Mouse (Mus musculus) neutrophil, adult 5-6 weeks (primary cell): ENCODE data around the gene Tmem222. TPM values are rescaled to one million over a fixed set of nuclear protein-coding genes. Genes with fewer than 3 reads are reported as not detected.

Source experiments
- ATAC-seq: fragments of 151-379, 151-347 bp; 2 replicates; pipeline ENCODE4 v1.8.0; 2017; ENCODE audit warnings: mild to moderate bottlenecking, moderate TSS enrichment; ENCODE audit not compliant: insufficient number of reproducible peaks, poor library complexity, low FRiP score, severe bottlenecking; ENCODE audit errors: extremely low read depth
- total RNA-seq: library from RNA; stranded (forward); fragments of 200-1000 nt; gene quantifications from 2 replicates; pipeline ENCODE4 v1.2.3, GENCODE M21; 2017

The Tmem222 gene
- total RNA-seq, 1 experiment from 2014 or later, result 17.1 TPM

DNA sequence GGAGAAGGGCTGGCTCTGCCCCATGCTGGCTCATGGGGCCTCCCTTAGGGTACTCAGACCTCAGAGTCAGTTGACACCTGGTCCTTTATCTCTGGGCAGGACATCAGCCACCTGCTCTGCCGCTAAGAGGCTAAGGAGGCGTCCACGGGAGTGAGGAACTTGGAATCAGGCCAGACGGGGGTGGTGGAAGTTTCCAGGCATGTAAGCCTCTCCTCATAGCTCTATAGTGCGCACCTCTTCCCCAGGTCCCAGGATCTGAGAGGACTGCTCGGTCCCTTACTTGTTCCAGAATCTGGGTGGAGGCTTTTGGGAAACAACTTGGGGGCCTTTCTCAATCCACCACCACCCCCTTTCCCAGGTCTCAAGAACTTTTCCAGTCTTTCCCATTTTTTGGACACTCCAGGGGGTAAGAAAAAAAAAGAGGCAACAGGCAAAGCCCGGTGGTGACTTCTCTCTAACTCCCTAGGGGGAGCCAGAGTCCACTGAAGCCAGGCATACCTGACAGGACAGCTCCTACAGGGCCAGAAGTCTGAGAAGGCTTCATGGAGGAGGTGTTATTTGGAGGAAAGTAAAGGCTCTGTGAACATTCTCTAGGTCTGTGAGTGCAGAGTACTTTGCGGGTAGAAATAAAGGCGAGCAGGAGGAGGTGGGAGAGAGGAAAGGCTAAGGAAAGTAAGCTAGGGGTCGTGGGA is 44.2 kb downstream of the Tmem222 start:
- peak; percentile 25; the same call in 1 of the 2 replicates for ATAC-seq

DNA sequence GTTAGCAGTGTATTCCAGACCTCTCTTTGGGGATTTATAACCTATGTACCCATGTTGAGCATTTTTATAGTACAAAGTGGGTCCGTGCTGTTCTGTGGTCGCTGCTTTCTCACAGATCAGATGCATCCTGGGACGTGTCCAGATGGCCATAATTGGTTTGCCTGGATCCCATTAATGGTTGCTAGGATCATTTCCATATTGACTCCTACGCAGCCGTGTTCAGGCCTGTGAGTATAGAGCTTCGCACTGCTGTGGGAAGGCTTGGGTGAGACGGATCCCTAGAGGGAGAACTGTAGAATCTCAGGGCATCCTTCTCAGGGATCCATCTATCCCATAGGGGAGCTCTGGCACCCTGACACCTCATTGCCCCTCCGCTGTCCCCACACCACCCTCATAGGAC is 48.0 kb downstream of the Tmem222 start:
- no peak for ATAC-seq

DNA sequence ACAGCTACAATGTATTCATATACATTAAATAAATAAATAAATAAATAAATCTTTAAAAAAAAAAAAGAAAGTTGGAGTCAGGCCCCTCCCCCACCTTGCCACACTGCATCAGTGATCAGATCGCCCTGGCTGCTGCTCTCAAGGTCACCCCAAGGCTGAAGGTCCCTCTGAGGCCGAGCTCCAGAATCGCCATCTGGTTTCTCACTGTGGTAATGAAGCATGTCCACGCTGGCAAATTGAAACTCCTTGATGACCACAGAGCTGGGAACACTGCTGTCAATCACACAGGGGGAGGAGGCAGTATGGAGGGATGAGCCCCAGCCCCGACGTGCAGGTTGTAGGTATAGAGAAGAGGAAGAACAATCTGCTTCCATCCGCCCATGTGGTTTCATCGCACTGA is 50.0 kb downstream of the Tmem222 start:
- ATAC-seq, result no peak

DNA sequence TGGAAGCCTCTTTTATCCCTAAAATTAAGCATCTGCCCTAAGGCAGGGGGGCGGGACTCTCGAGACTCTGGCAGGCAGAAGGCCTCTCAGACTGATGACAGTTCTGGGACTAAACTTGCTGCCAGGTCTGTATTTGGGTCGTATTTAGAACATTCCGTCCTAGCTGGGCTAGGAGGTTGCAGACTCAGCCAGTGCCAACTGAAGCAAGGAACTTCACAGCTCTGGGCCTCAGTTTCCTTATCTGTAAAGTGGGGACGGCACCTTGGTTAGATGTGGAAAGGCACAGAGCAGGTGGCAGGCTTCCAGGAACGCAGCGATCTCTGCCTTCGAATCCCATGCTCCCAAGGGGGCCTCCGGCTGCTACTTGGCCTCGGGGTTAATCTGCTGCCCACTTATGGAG is 51.5 kb downstream of the Tmem222 start:
- ATAC-seq, result no peak

DNA sequence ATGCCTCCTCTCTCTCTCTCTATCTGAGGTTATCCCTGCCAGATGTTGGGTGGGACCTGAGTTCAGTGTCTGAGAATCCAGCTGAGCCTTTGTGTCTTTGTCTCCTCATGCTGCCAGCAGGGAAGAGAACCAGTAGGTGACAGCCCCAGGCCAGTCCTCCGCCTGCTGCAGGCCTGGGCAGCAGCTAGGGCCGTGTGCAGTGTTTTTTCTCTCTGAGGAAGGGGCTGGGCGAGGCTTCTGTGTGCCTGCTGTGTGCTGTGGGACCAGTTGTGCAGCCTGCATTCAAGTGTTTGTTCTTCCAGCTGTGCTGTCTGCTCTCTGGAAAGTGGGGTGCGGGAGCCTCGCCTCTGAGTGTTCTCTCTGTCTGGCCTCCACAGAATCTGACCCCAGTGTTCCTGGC is 53.7 kb downstream of the Tmem222 start:
- ATAC-seq, result no peak

DNA sequence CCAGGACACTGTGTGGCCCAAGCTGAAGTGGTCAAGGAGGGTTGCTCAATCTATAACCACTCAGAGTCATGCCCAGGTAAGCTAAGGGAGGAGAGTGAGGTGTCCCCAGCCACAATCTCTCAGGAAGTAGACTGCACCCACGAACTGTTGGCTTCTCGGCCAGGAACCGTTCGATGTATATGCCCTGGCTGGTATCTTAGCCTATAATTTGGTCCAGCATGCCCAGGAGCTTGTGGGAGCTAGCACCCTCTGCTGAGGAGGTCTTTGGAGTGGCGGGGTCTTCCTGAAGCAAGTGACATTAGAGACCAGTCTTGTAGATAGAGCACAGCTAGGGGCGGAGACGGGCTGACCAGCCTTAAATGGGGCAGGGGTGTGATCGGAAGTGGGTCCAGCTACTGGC is 55.9 kb downstream of the Tmem222 start:
- no peak for ATAC-seq

DNA sequence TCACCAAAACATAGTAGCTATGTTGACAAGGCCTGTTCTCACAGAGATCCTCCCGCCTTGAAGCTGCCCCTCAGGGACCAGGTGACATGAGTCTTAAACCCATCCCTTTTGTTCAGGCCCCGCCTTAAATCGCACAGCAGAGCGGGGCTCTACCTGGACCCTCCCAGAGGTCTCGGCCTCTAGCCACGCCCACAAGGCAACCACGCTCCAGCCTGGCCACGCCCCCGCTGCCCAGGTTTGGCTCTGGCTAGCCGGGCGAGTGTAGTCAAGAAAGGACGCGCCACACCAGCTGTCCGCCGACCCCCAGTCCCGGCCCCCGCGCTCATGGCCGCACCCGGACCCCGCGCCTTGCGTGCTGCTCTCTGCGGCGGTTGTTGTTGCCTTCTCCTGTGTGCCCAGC is 56.9 kb downstream of the Tmem222 start:
- no peak for ATAC-seq

DNA sequence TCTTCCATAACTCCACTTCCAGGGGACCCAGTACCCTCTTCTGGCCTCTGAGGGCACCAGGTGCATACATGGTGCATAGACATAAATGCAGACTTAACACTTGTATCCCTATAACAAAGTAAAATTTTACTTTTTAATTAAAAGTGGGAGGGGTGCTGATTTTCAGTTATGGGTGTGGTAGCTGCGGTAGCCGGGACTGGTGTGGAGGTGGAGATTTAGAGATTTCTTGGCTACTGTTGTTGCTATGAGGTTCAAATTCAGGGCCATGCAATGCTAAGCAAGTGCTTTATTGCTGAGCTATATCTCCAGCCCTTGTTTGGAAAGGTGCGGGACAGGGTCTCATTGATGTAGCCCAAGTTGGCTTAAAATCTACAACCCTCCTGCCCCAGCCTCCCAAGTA is 58.8 kb downstream of the Tmem222 start:
- ATAC-seq, result no peak

DNA sequence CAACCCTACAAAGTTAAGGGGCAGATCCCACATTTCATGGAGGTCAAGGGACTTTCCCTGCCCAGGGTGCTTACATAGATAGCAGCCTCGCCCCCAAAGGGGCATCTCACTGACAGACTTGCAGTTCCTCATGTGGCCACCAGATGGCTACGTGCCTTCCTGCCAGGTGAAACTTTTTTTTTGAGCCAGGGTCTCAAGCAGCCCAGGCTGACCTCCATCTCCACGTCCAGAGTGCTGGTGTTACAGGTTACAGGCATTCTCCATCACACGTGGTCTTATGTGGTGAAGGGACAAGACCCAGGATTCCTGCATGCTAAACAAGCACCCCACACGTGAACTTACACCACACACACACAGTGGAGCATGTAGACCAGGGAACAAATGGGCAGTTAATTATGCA is 60.0 kb downstream of the Tmem222 start:
- peak; percentile 31; the same call in 1 of the 2 replicates for ATAC-seq

Other genes starting within 250 kb of the Tmem222 start
- 89.1 and 105 TPM in 2 replicates for gene Wasf2, start 147.3 kb downstream of the Tmem222 start, total RNA-seq
- gene Cd164l2, start 65.7 kb downstream of the Tmem222 start, total RNA-seq, result 2.9 TPM in 1 of 2 replicates, not detected in the other
- gene Gpr3, start 65.3 kb downstream of the Tmem222 start, total RNA-seq, result not detected in 2 replicates
- 1.0 and 2.9 TPM in 2 replicates for gene Map3k6, start 37.0 kb downstream of the Tmem222 start, total RNA-seq
- 2.9 and 5.0 TPM in 2 replicates for gene Sytl1, start 14.7 kb downstream of the Tmem222 start, total RNA-seq
- 23.0 and 26.6 TPM in 2 replicates for gene Wdtc1, start 75.7 kb upstream of the Tmem222 start, total RNA-seq
- 15.8 and 22.7 TPM in 2 replicates for gene Slc9a1, start 91.9 kb upstream of the Tmem222 start, total RNA-seq
- gene Tent5b, start 202.3 kb upstream of the Tmem222 start, total RNA-seq, result 0.12 TPM in 2 replicates
- not detected in 2 replicates for gene Trnp1, start 220.8 kb upstream of the Tmem222 start, total RNA-seq
- gene Kdf1, start 241.2 kb upstream of the Tmem222 start, total RNA-seq, result not detected in 2 replicates